Mouse (Mus musculus): ENCODE results near the gene Arhgap45. TPM values are rescaled to one million over a fixed set of nuclear protein-coding genes. Genes with fewer than 3 reads are reported as not detected.

The Arhgap45 gene
- polyA plus RNA-seq, 1 experiment, result 103 TPM

DNA sequence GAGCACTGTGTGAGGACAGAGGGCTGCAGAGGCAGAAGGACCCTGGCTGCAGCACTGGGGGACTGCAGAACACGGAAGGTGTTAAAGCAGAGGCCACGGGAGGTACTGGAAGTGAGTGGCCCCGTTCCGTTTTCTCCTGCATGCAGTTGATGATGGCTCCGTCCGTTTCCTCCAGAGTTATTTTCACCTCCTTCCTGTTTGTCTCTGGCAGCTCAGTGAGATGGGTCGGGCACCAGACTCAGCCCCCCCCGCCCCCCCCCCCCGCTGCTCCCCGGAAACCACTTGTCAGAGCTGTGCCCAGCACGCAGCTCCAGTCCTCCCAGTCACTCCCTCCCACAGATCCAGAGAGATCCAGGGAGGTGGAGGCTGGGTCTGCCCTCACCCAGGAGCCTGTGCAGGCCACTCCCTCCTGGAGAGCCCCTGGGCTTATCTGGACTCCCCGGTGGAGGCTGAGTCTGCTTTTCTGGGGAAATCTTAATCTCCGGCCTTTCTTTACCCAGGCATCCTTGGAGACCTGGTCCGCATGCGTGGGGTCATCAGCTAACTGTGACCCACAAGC lies 2.4 kb downstream of the Arhgap45 start:
- DNase-seq, result peak; percentile 51
- Histone ChIP-seq H3K4me1 (ENCODE audit: control insufficient read depth, insufficient read depth, low read length) (peaks cover 17% of the 10 kb centered on the region), H3K4me3 (replicated peaks; ENCODE audit: extremely low read depth, low read depth, low read length) (peak overlapping the region; percentile 38)
- TF ChIP-seq CTCF (IDR thresholded peaks at IDR 0.05; ENCODE audit: insufficient read depth, low read length) (no peak), POLR2A (IDR thresholded peaks at IDR 0.05; ENCODE audit: borderline replicate concordance, extremely low read depth, low read depth, low read length) (peak; percentile 41; the same call in 1 of the 2 replicates)
- 4% methylated on average over 14 of the region's 15 CpGs for WGBS

DNA sequence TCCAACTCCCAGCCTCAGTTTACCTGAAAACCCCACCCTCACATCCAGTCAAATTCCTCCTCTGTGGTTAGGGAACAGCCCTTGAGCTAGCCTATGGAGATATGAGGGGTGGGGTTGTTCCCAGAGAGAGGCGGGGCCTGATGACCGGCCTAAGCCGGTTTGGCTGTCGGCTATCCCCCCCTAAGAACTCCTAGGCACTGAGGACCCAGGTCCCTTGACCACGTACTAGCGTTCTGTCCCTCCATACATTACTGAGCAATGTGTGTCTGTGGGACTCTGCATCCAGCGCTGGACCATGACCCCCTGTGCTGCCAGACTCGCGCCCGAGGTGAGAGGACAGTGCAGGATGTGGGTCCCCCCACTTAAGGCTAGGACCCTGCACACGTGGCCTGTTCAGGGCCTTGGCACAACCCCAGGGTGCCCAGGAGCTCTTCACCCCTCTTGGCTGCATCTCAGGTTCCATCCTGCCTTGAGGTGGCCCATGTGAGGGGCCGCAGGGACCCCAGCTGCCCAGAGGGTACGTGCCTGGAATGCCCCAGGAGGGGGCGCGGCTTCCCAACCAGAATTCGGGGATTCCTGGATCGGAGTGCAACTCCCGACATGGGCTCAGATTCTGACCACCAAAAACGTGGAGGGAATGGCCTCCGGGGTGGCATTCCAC lies 3.1 kb downstream of the Arhgap45 start:
- TF ChIP-seq POLR2A (IDR thresholded peaks at IDR 0.05; ENCODE audit: borderline replicate concordance, extremely low read depth, low read depth, low read length) (no peak), CTCF (IDR thresholded peaks at IDR 0.05; ENCODE audit: insufficient read depth, low read length) (no peak)
- DNase-seq, result peak; percentile 28
- H3K4me3 ChIP-seq (replicated peaks; ENCODE audit: extremely low read depth, low read depth, low read length), result no peak overlapping the region
- 51% methylated on average over 20 of the region's 20 CpGs for WGBS
- peaks cover 21% of the 10 kb centered on the region for H3K4me1 ChIP-seq (ENCODE audit: control insufficient read depth, insufficient read depth, low read length)

DNA sequence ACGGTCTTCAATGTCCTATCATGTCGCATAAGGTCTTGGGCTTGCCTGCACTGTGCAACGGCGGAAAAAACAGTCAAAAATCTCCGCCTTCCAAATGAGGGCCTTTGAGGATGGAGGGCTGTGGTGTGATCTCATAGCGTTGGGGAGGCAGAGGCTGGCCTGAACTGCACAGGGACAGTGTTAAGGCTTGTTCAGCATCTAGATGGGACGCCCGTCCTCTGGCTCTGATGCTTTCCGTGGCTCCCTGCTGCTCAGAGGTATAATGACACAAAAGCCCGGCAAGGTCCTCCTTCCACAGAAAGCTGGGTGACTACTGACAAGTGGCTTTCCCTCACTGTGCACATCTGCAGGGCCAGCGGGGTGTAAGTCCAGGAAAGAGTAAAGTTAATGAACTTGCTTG lies 3.7 kb downstream of the Arhgap45 start:
- no peak overlapping the region for H3K4me3 ChIP-seq (replicated peaks; ENCODE audit: extremely low read depth, low read depth, low read length)
- no peak for DNase-seq
- TF ChIP-seq POLR2A (IDR thresholded peaks at IDR 0.05; ENCODE audit: borderline replicate concordance, extremely low read depth, low read depth, low read length) (no peak), CTCF (IDR thresholded peaks at IDR 0.05; ENCODE audit: insufficient read depth, low read length) (no peak)
- WGBS, result 62% methylated on average over 11 of the region's 11 CpGs
- H3K4me1 ChIP-seq (ENCODE audit: control insufficient read depth, insufficient read depth, low read length), result peaks cover 22% of the 10 kb centered on the region

DNA sequence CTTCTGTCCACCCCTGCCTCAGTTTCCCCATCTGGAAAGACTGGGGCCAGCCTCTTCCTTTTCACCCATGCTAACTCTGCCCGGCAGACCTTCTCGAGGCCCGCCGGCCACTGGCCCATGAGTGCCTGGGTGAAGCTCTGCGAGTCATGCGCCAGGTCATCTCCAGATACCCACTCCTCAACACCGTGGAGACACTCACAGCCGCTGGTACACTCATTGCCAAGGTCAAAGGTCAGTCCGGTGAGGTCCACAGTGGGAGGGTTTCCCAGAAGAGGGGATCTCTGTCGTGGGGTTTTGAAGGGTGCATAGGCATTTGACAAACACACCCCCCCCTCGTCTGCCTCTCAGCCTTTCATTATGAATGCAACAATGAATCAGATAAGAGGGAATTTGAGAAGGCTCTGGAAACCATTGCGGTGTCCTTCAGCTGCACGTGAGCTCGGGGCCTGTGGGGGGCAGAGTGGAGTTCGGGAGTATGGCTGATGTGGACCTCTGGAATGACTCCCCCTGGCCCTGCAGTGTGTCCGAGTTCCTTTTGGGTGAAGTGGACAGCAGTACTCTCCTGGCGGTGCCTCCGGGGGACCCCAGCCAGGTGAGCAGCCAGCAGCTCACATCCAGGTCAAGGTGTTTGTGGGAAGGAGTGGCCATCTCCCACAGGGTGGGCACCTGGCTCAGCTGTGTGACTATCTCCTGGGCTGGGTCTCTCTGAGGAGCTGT lies 4.3 kb downstream of the Arhgap45 start:
- no peak overlapping the region for H3K4me3 ChIP-seq (replicated peaks; ENCODE audit: extremely low read depth, low read depth, low read length)
- TF ChIP-seq CTCF (IDR thresholded peaks at IDR 0.05; ENCODE audit: insufficient read depth, low read length) (no peak), POLR2A (IDR thresholded peaks at IDR 0.05; ENCODE audit: borderline replicate concordance, extremely low read depth, low read depth, low read length) (no peak)
- DNase-seq, result no peak
- WGBS, result 77% methylated on average over 18 of the region's 18 CpGs
- H3K4me1 ChIP-seq (ENCODE audit: control insufficient read depth, insufficient read depth, low read length), result peaks cover 25% of the 10 kb centered on the region

DNA sequence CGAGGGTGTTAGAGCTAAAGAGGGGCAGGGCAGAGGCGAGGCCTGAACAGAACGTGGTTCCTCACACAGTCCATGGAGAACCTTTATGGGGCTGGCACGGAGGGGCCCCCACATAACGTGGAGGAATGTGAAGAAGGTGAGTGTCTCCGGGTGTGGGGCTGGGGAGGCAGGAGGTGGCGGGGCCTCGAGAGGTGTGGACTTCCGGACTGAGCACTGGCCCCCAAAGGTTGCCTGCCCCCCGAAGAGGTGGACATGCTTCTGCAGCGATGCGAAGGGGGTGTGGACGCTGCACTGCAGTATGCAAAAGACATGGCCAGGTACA lies 4.8 kb downstream of the Arhgap45 start:
- DNase-seq, result no peak
- no peak for TF ChIP-seq POLR2A (IDR thresholded peaks at IDR 0.05; ENCODE audit: borderline replicate concordance, extremely low read depth, low read depth, low read length)
- no peak for TF ChIP-seq CTCF (IDR thresholded peaks at IDR 0.05; ENCODE audit: insufficient read depth, low read length)
- 86% methylated on average over 13 of the region's 13 CpGs for WGBS
- Histone ChIP-seq H3K4me3 (replicated peaks; ENCODE audit: extremely low read depth, low read depth, low read length) (no peak overlapping the region), H3K4me1 (ENCODE audit: control insufficient read depth, insufficient read depth, low read length) (peaks cover 25% of the 10 kb centered on the region)

DNA sequence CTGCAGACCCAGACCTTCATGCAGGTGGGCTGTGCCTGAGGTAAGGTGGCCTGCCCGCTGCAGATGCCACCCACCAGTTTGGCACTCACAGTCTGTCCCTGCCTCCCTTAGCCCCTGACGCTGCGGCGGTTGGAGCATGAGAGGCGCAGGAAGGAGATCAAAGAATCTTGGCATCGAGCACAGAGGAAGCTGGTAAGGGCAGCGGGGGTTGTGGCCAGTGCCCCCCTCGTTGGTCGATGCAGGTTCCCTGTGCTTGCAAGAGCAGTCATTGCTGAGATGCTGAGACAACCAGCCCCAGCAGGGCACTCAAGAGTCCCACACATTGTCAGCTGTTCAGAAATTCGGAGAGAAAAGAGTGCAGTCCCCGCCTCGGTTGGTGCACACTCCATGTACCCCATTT lies 5.7 kb downstream of the Arhgap45 start:
- TF ChIP-seq CTCF (IDR thresholded peaks at IDR 0.05; ENCODE audit: insufficient read depth, low read length) (no peak), POLR2A (IDR thresholded peaks at IDR 0.05; ENCODE audit: borderline replicate concordance, extremely low read depth, low read depth, low read length) (no peak)
- Histone ChIP-seq H3K4me3 (replicated peaks; ENCODE audit: extremely low read depth, low read depth, low read length) (no peak overlapping the region), H3K4me1 (ENCODE audit: control insufficient read depth, insufficient read depth, low read length) (peaks cover 24% of the 10 kb centered on the region)
- 66% methylated on average over 12 of the region's 12 CpGs for WGBS
- DNase-seq, result no peak

DNA sequence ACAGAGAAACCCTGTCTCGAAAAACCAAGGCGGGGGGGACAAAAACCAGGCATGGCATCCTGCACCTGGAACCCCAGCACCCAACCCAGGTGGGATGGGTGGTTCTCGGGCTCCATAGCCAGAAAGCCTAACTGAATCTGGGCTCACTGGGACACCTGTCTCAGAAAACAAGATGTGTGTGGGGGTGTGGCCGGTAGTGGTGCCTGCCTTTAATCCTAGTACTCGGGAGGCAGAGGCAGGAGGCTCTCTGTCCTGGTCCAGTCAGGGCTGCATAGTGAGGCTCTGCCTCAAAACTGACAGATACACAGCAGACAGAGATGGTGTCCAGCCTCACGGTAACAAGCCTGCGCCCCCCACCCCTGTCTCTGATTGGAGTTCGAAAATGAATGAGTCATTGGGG lies 6.4 kb downstream of the Arhgap45 start:
- 93% methylated on average over 8 of the region's 8 CpGs for WGBS
- no peak overlapping the region for H3K4me3 ChIP-seq (replicated peaks; ENCODE audit: extremely low read depth, low read depth, low read length)
- TF ChIP-seq POLR2A (IDR thresholded peaks at IDR 0.05; ENCODE audit: borderline replicate concordance, extremely low read depth, low read depth, low read length) (no peak), CTCF (IDR thresholded peaks at IDR 0.05; ENCODE audit: insufficient read depth, low read length) (no peak)
- peaks cover 23% of the 10 kb centered on the region for H3K4me1 ChIP-seq (ENCODE audit: control insufficient read depth, insufficient read depth, low read length)
- no peak for DNase-seq

DNA sequence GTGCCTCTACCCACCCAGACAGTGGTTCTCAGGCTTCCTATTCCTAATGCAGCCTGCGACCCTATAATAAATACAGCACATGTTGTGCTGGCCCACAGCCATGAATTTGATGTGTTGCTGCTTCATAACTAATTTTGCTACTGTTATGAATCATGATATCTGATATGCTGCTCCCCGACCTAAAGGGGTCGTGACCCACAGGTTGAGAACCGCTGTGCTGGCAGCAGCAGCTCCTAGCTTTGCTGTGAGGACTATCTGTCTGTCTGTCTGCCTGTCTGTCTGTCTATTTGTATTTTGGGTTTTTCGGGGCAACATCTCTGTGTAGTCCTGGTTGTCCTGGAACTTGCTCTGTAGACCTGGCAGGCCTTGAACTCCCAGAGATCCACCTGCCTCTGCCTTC lies 7.3 kb downstream of the Arhgap45 start:
- TF ChIP-seq CTCF (IDR thresholded peaks at IDR 0.05; ENCODE audit: insufficient read depth, low read length) (no peak), POLR2A (IDR thresholded peaks at IDR 0.05; ENCODE audit: borderline replicate concordance, extremely low read depth, low read depth, low read length) (no peak)
- peaks cover 18% of the 10 kb centered on the region for H3K4me1 ChIP-seq (ENCODE audit: control insufficient read depth, insufficient read depth, low read length)
- DNase-seq, result no peak
- no peak overlapping the region for H3K4me3 ChIP-seq (replicated peaks; ENCODE audit: extremely low read depth, low read depth, low read length)
- WGBS, result 54% methylated on average over 5 of the region's 5 CpGs

DNA sequence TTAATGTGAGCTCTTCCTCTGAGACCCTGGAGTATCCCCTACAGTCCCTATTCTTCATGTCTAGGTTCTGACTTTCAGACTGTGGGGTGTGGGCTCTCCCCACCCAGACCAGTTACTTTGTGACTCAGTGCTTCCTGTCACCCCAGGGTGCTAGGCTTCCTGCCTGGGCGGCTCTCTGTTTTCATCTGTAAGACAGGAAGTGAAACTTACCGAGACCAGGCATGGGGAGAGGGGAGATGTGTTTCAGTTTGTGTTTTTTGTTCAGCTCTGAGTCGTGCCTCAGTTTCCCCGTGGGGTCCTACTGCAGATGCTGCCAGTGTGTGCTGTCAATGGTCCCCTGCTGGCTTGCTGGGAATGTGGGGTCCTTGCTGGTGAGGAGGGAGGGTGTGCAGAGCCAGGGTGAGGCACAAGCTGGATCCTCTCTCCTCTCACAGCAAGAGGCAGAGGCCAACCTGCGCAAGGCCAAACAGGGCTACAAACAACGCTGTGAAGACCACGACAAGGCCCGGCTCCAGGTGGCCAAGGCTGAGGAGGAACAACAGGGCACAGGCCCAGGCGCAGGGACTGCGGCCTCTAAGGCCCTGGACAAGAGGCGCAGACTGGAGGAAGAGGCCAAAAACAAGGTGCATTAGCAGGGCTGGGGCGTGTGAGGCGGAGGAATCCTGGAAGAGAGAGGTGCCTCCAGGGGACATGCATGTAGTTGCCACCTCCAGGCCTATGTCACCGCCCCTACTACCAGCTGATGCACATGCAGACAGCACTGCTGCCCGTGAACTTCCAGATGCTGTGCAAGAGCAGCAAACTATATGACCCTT lies 8.0 kb downstream of the Arhgap45 start:
- Histone ChIP-seq H3K4me1 (ENCODE audit: control insufficient read depth, insufficient read depth, low read length) (peaks cover 14% of the 10 kb centered on the region), H3K4me3 (replicated peaks; ENCODE audit: extremely low read depth, low read depth, low read length) (no peak overlapping the region)
- 63% methylated on average over 15 of the region's 15 CpGs for WGBS
- no peak for TF ChIP-seq CTCF (IDR thresholded peaks at IDR 0.05; ENCODE audit: insufficient read depth, low read length)
- TF ChIP-seq POLR2A (IDR thresholded peaks at IDR 0.05; ENCODE audit: borderline replicate concordance, extremely low read depth, low read depth, low read length), result no peak; the same call in 1 of the 2 replicates
- no peak for DNase-seq

All from lung, adult 2 months (tissue).